Mouse (Mus musculus): ENCODE measurements around the gene Cinp. TPM values are rescaled to one million over a fixed set of nuclear protein-coding genes. Genes with fewer than 3 reads are reported as not detected.

The Cinp gene
- polyA plus RNA-seq (2015; fragmentation: Nextera tagmentation; extraction: Ambion mirVana): 49.1 and 49.3 TPM in 2 replicates

GRCm38 (mm10) chr12:110889036-110890020, at the start of gene Cinp, which contains the start of gene Tecpr2:
Gene Cinp (minus strand): TSS chr12:110889145.
Gene Tecpr2 (plus strand): TSS chr12:110889264.
- H3K9ac ChIP-seq (ENCODE audit: low read depth, low read length): peak within 1 kb of the TSS; percentile 71
- H3K4me1 ChIP-seq (ENCODE audit: control insufficient read depth, low read depth, low read length): peaks cover 37% of the 10 kb centered on the region
- under 1% methylated on average over 71 of the region's 74 CpGs for WGBS (ENCODE audit: insufficient replicate concordance)
- no peaks in the 10 kb centered on the region for H3K27me3 ChIP-seq (ENCODE audit: control insufficient read depth, insufficient read depth, low read depth, low read length)
- ATAC-seq (ENCODE audit: low read depth): peak; percentile 97
- no peaks in the 10 kb centered on the region for H3K36me3 ChIP-seq (ENCODE audit: control insufficient read depth, insufficient read depth)
- H3K9me3 ChIP-seq (replicated peaks; ENCODE audit: control insufficient read depth, low read length): no peaks in the 10 kb centered on the region
- H3K4me2 ChIP-seq (ENCODE audit: low read depth, low read length): peak within 1 kb of the TSS; percentile 97
- H3K4me3 ChIP-seq (ENCODE audit: low read depth, low read length): peak within 1 kb of the TSS; percentile 71
- peak within 1 kb of the TSS; percentile 95 for H3K27ac ChIP-seq (ENCODE audit: low read length)

GRCm38 (mm10) chr12:110937496-110937895, 48.6 kb upstream of the Cinp start:
- Histone ChIP-seq H3K9ac (ENCODE audit: low read depth, low read length) (no peak overlapping the region), H3K4me1 (ENCODE audit: control insufficient read depth, low read depth, low read length) (peaks cover 8% of the 10 kb centered on the region), H3K4me2 (ENCODE audit: low read depth, low read length) (no peak overlapping the region), H3K27ac (ENCODE audit: low read length) (no peak overlapping the region), H3K27me3 (ENCODE audit: control insufficient read depth, insufficient read depth, low read depth, low read length) (no peaks in the 10 kb centered on the region), H3K4me3 (ENCODE audit: low read depth, low read length) (no peak overlapping the region), H3K9me3 (replicated peaks; ENCODE audit: control insufficient read depth, low read length) (no peaks in the 10 kb centered on the region), H3K36me3 (ENCODE audit: control insufficient read depth, insufficient read depth) (peaks cover 11% of the 10 kb centered on the region; the same call in 1 of the 2 replicates)
- 81% methylated on average over 5 of the region's 5 CpGs for WGBS (ENCODE audit: insufficient replicate concordance)
- no peak for ATAC-seq (ENCODE audit: low read depth)

GRCm38 (mm10) chr12:110935983-110936620, 47.2 kb upstream of the Cinp start:
- no peak overlapping the region for H3K27ac ChIP-seq (ENCODE audit: low read length)
- H3K9me3 ChIP-seq (replicated peaks; ENCODE audit: control insufficient read depth, low read length): no peaks in the 10 kb centered on the region
- H3K4me3 ChIP-seq (ENCODE audit: low read depth, low read length): no peak overlapping the region
- no peak overlapping the region for H3K9ac ChIP-seq (ENCODE audit: low read depth, low read length)
- H3K4me1 ChIP-seq (ENCODE audit: control insufficient read depth, low read depth, low read length): peaks cover 8% of the 10 kb centered on the region
- H3K27me3 ChIP-seq (ENCODE audit: control insufficient read depth, insufficient read depth, low read depth, low read length): no peaks in the 10 kb centered on the region
- no peak overlapping the region for H3K4me2 ChIP-seq (ENCODE audit: low read depth, low read length)
- WGBS (ENCODE audit: insufficient replicate concordance): 61% methylated on average over 9 of the region's 9 CpGs
- peaks cover 8% of the 10 kb centered on the region; the same call in 1 of the 2 replicates for H3K36me3 ChIP-seq (ENCODE audit: control insufficient read depth, insufficient read depth)
- ATAC-seq (ENCODE audit: low read depth): peak; percentile 85

GRCm38 (mm10) chr12:110932820-110933219, 43.9 kb upstream of the Cinp start:
- Histone ChIP-seq H3K9me3 (replicated peaks; ENCODE audit: control insufficient read depth, low read length) (no peaks in the 10 kb centered on the region), H3K36me3 (ENCODE audit: control insufficient read depth, insufficient read depth) (peaks cover 6% of the 10 kb centered on the region; the same call in 1 of the 2 replicates), H3K4me1 (ENCODE audit: control insufficient read depth, low read depth, low read length) (peaks cover 8% of the 10 kb centered on the region), H3K4me2 (ENCODE audit: low read depth, low read length) (no peak overlapping the region), H3K27ac (ENCODE audit: low read length) (no peak overlapping the region), H3K4me3 (ENCODE audit: low read depth, low read length) (no peak overlapping the region), H3K9ac (ENCODE audit: low read depth, low read length) (no peak overlapping the region), H3K27me3 (ENCODE audit: control insufficient read depth, insufficient read depth, low read depth, low read length) (no peaks in the 10 kb centered on the region)
- ATAC-seq (ENCODE audit: low read depth): 0 out of 2 replicates have a peak, but pooled peaks have one; percentile 22
- 63% methylated on average over 5 of the region's 5 CpGs for WGBS (ENCODE audit: insufficient replicate concordance)

- ATAC-seq (ENCODE audit: low read depth): no peak
- Histone ChIP-seq H3K27me3 (ENCODE audit: control insufficient read depth, insufficient read depth, low read depth, low read length) (no peaks in the 10 kb centered on the region), H3K9me3 (replicated peaks; ENCODE audit: control insufficient read depth, low read length) (no peaks in the 10 kb centered on the region), H3K9ac (ENCODE audit: low read depth, low read length) (no peak overlapping the region), H3K27ac (ENCODE audit: low read length) (no peak overlapping the region), H3K4me2 (ENCODE audit: low read depth, low read length) (no peak overlapping the region), H3K36me3 (ENCODE audit: control insufficient read depth, insufficient read depth) (peaks cover 16% of the 10 kb centered on the region), H3K4me1 (ENCODE audit: control insufficient read depth, low read depth, low read length) (no peaks in the 10 kb centered on the region), H3K4me3 (ENCODE audit: low read depth, low read length) (no peak overlapping the region)
- 73% methylated on average over 5 of the region's 5 CpGs for WGBS (ENCODE audit: insufficient replicate concordance)
Measured at GRCm38 (mm10) chr12:110921572-110921971, 32.6 kb upstream of the Cinp start.

- no peak overlapping the region for H3K4me3 ChIP-seq (ENCODE audit: low read depth, low read length)
- no peak overlapping the region for H3K27ac ChIP-seq (ENCODE audit: low read length)
- no peak overlapping the region for H3K4me2 ChIP-seq (ENCODE audit: low read depth, low read length)
- 81% methylated on average over 4 of the region's 4 CpGs for WGBS (ENCODE audit: insufficient replicate concordance)
- no peak for ATAC-seq (ENCODE audit: low read depth)
- H3K36me3 ChIP-seq (ENCODE audit: control insufficient read depth, insufficient read depth): peaks cover 16% of the 10 kb centered on the region
- H3K9me3 ChIP-seq (replicated peaks; ENCODE audit: control insufficient read depth, low read length): no peaks in the 10 kb centered on the region
- no peaks in the 10 kb centered on the region for H3K4me1 ChIP-seq (ENCODE audit: control insufficient read depth, low read depth, low read length)
- no peak overlapping the region for H3K9ac ChIP-seq (ENCODE audit: low read depth, low read length)
- H3K27me3 ChIP-seq (ENCODE audit: control insufficient read depth, insufficient read depth, low read depth, low read length): no peaks in the 10 kb centered on the region
Measured at GRCm38 (mm10) chr12:110920254-110920653, 31.3 kb upstream of the Cinp start.

GRCm38 (mm10) chr12:110915761-110916160, 26.8 kb upstream of the Cinp start:
- WGBS (ENCODE audit: insufficient replicate concordance): 68% methylated on average over 9 of the region's 9 CpGs
- Histone ChIP-seq H3K36me3 (ENCODE audit: control insufficient read depth, insufficient read depth) (peaks cover 16% of the 10 kb centered on the region), H3K4me1 (ENCODE audit: control insufficient read depth, low read depth, low read length) (no peaks in the 10 kb centered on the region), H3K27ac (ENCODE audit: low read length) (no peak overlapping the region), H3K4me2 (ENCODE audit: low read depth, low read length) (no peak overlapping the region), H3K4me3 (ENCODE audit: low read depth, low read length) (no peak overlapping the region), H3K9ac (ENCODE audit: low read depth, low read length) (no peak overlapping the region), H3K9me3 (replicated peaks; ENCODE audit: control insufficient read depth, low read length) (no peaks in the 10 kb centered on the region), H3K27me3 (ENCODE audit: control insufficient read depth, insufficient read depth, low read depth, low read length) (no peaks in the 10 kb centered on the region)
- ATAC-seq (ENCODE audit: low read depth): no peak

- no peak overlapping the region for H3K27ac ChIP-seq (ENCODE audit: low read length)
- ATAC-seq (ENCODE audit: low read depth): no peak
- H3K9me3 ChIP-seq (replicated peaks; ENCODE audit: control insufficient read depth, low read length): no peaks in the 10 kb centered on the region
- H3K4me1 ChIP-seq (ENCODE audit: control insufficient read depth, low read depth, low read length): no peaks in the 10 kb centered on the region
- WGBS (ENCODE audit: insufficient replicate concordance): 81% methylated on average over 2 of the region's 2 CpGs
- no peak overlapping the region for H3K4me2 ChIP-seq (ENCODE audit: low read depth, low read length)
- no peak overlapping the region for H3K9ac ChIP-seq (ENCODE audit: low read depth, low read length)
- H3K36me3 ChIP-seq (ENCODE audit: control insufficient read depth, insufficient read depth): no peaks in the 10 kb centered on the region
- H3K4me3 ChIP-seq (ENCODE audit: low read depth, low read length): no peak overlapping the region
- no peaks in the 10 kb centered on the region for H3K27me3 ChIP-seq (ENCODE audit: control insufficient read depth, insufficient read depth, low read depth, low read length)
Measured at GRCm38 (mm10) chr12:110909962-110910361, 21.0 kb upstream of the Cinp start.
